Mouse (Mus musculus) adrenal gland, adult 8-10 months (tissue): Measurements from ENCODE around the gene Ctnnbl1. TPM values are rescaled to one million over a fixed set of nuclear protein-coding genes. Genes with fewer than 3 reads are reported as not detected.

Experiments
- total RNA-seq, 4 experiments: library from RNA; stranded (reverse); gene quantifications; 2 replicates each; pipeline ENCODE4 v1.2.4; 2022

Gene Ctnnbl1
- total RNA-seq, 4 experiments from 2014 or later, result 16.6 to 28.6 (median 21.0) TPM

Other genes starting within 250 kb of the Ctnnbl1 start
- gene Nnat, start 177.3 kb upstream of the Ctnnbl1 start, total RNA-seq, result 100 to 1,000 TPM in 2 of 4 experiments, 10 to 100 TPM in 2; 42.5 to 190 (median 123) TPM
- gene Blcap, start 166.1 kb upstream of the Ctnnbl1 start, total RNA-seq, result 10 to 100 TPM; 81.0 to 96.7 (median 91.6) TPM
- 1 to 10 TPM; 1.5 to 4.5 (median 2.4) TPM for gene Vstm2l, start 177.3 kb downstream of the Ctnnbl1 start, total RNA-seq